Mouse (Mus musculus) ES-E14 (cell line): ENCODE measurements around the gene Lbh.

Experiments used
- MAFK ChIP-seq: IDR thresholded peaks from 2 replicates; pipeline ENCODE4 v1.6.1; 2014; ENCODE audit warnings: mild to moderate bottlenecking, low read depth, low read length, inconsistent platforms; ENCODE audit not compliant: insufficient read depth
- ZC3H11A ChIP-seq: IDR thresholded peaks from 2 replicates; pipeline ENCODE4 v1.6.1; 2012; ENCODE audit warnings: low read depth, mild to moderate bottlenecking, inconsistent platforms, low read length, borderline replicate concordance
- ZNF384 ChIP-seq: IDR thresholded peaks from 2 replicates; pipeline ENCODE4 v1.6.1; 2012; ENCODE audit warnings: low read depth, low read length, inconsistent platforms

GRCm38 (mm10) chr17:72901021-72901420, 17.1 kb upstream of the Lbh start:
- no peak for TF ChIP-seq ZNF384
- TF ChIP-seq ZC3H11A, result no peak
- no peak for TF ChIP-seq MAFK
